Mouse (Mus musculus) embryo, embryonic 10.5 days (tissue): ENCODE measurements around the gene Nek5.

Source experiments
- DNase-seq: peaks from one replicate; pipeline ENCODE4 v3.0.0-alpha.2; 2015; ENCODE audit warnings: low spot score

Gene Nek5

GRCm38 (mm10) chr8:22089226-22089625, 35.6 kb downstream of the Nek5 start:
- DNase-seq, result no peak

DNA sequence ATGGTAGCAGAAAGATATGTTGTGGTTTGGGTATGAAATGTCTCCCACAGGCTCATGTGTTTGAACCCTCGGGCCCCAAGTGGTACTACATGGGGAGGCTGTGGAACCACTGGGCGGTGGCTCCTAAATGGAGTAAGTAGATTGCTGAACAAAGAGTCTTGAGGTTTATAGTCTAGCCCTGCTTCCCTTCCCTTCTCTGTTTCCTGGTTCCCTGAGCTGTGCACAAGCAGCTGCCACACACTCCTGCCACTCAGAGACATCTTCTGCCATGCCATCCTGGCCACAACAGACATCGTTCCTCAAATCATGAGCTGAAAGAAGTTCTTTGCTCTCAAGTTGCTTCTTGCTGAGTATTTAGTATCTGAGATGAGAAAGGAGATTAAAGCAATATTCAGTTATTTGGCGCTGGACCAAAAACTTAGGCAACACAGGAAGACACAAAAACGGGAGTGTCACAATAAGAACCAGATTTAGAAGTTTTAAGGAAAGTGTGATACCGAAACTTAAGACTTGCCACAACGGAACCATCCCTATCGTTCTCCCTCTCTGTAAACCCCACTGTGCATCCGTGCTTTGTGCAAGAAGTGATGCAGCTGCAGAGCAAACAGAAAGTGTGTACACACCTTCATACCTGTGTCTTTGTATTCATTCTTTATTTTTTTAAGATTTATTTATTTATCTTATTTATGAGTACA, 45.4 kb downstream of the Nek5 start:
- DNase-seq, result no peak

DNA sequence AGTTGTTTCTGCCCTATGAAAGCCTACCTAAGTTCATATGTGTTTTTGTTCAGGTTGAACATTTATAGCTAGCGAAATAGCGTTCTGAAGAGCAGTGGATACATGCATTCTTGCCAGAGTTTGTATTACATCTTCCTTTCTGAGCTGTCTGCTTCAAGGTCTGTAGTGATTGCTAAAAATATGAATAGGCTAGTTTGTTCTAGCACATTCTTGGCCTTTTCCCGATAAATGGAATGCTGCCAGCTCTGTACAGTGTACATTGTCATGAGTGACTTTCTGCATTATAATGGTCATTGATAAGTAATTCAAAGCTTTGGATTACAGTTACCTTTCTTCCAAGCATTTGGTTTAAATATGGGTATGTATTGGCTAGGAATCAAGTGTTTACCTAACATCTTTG, 63.7 kb downstream of the Nek5 start:
- no peak for DNase-seq

DNA sequence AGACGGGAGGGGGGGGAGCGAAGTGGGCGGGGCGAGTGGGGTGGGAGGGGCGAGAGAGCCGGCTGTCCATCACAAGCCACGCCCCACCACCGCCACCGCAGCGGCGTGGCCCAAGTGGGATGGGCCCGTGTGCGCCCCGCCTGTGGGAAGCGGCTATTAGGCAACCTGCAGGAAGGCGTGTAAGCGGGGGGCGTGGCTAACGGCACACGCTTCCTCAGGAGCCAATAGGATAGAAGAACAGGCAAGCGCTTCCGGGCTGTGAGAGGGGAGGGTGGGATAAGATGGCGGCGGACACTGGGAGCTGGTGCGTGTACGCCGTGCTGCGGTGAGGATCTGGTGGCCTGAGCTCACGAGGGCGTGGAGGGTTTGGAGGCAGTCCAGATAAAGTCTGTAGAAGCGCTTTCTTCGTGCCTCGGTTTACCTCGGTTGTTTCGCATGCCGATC, 64.4 kb downstream of the Nek5 start, which contains the start of gene Alg11:
TSS of gene Alg11 (plus strand) at position 276 of the 444 bp plus-strand sequence.
- peak; percentile 99 for DNase-seq

DNA sequence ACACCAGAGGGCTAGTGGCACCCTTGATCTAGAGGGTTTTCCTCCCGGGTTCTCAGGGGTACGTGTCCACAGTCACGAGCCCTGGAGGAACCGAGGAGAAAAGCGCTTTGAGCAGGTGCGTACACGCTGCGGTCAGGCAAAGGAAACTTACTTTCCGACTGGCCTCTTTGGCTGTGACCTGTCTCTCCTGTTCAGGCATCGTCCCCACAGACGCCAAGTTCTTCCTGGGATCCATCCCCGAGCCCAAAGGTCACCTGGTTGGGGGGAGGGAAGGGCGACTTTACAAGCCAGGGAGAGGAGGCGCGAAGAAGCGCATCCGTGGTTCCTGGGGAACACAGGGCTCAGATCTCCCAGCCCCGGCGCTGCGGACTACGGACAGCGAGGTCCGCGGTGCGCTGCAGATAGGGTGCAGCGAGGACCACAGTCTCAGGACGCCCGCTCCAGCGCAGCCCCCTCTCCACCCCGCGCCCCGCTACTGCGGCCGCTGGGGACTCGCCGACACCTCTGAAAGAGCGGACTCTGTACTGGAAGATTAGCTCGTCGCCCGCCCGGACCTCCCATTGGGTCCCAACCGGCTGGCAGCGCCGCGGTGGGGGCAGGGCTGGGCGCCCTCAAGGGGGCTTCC, 64.9 kb downstream of the Nek5 start, which contains the start of gene Atp7b:
TSS of gene Atp7b (minus strand) at position 485 of the 625 bp plus-strand sequence.
- DNase-seq, result no peak

DNA sequence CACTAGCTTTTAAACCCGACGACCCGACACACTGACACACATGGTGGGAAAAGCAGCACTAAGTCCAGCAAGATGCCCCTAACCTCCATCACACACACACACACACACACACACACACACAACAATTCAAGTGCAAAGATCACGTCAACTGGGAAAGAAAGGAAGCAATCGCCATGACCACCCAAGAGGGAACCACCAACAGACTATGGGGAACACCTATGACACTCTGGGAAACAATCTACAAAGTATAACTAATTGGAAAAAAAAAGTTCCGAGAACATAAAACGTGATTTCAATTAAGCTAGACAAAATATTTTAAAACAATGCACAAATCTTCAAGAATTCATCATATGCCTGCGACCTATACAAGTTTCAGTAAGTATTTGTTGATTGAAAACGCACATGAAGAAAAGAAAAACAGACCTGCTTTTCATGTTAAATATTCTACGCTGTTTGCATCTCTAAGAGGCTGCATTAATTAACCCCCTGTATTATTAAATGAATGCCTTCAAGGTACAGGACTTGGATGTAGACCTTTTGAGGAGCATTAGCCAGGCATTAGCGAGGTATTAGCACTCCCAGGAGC, 65.6 kb downstream of the Nek5 start:
- DNase-seq, result peak; percentile 23

DNA sequence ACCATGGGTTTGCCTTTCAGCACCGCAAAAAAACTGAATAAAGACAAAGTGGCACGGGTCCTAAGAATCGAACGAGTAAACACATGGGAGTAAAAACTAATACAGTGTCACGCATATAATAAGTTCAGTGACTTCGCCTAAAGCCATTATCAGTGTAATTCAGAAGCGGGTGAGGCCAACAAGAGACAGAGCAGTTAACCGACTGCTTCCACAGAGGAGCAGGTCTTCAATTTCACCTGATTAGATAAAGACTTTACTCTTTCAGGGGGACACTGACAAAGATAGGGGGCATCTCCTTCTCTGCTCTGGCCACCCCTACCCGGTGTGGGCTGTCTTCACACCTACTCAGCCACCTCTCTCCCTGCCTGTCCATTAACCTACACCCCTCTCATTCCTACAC, 66.5 kb downstream of the Nek5 start:
- DNase-seq, result no peak

DNA sequence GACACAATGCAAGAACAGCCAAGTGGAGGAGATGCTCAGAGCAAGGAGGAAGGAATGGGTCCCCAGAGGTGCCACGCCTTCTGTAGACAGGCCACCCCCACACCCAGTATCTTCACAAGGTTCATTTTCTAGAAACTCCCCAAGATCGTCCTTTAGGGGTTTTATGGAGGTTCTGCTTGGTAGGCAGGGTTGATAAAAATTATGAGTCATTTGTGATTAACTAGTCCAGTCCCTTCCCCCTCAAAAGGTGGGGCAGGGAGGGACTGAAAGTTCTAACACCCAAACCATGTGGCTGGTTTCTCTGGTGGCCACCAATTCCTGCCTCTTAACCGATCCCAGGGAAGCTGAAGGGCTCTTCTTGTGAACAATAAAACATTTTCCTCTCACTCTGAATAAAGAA, 68.0 kb downstream of the Nek5 start:
- DNase-seq, result no peak

- DNase-seq, result no peak
These were observed 69.4 kb downstream of the Nek5 start for GRCm38 (mm10) chr8:22055492-22055877.

DNA sequence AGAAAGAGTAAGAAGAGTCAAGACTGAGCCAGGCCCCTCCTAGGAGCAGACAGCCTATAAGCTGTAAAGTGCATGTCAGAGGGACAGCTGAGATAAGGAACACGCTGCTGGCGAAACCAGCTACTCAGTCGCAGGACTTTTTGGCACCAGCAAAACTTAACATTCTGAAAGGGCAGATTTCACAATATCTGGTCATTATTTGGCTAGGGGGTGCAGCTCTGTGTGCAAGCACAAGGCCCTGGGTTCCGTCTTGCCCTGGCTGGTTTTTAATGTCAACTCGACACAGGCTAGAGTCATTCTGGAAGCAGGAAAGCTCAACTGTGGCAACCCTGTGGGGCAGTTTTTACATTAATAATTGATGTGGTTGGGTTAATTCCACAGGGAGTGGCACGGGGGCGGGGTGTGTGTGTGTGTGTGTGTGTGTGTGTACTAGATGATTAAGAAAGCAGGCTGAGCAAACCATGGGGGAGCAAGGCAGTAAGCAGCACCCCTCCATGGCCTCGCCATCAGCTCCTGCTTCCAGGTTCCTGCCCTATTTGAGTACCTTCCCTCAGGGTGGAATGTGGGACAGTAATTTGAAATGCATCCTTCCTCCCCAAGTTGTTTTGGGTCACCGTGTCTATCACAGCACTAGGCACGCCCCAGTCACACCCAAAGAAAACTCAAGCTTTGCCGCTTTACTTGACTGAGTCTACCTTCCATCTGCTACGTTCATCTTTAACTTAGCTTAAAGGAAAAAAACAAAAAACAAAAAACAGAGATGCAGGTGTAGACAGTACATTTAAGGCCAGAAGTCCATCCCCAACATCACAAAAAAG, 70.0 kb downstream of the Nek5 start:
- no peak for DNase-seq

- peak; percentile 73 for DNase-seq
These were observed 77.0 kb downstream of the Nek5 start for GRCm38 (mm10) chr8:22047699-22048464.

DNA sequence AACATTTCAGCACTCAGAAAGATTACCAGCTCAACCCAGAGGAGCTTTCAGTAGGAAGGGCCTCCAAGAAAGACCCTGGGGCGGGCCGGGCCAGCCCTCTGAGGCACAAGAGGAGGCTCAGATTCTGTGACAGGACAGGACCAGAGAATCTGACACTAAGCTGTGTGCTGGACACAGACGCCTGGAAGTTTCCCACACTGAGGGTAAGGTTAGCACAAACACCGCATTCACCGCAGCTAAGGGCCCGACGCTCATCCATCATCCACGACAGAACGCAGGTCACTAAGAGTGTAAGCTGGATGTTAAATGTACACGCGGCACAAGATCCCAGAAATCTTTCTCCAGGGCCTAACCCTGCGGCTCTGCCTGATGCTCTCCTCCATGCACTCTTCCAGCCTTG, 81.1 kb downstream of the Nek5 start:
- peak; percentile 44 for DNase-seq

- DNase-seq, result no peak
These were observed 82.3 kb downstream of the Nek5 start for GRCm38 (mm10) chr8:22042515-22042914.

DNA sequence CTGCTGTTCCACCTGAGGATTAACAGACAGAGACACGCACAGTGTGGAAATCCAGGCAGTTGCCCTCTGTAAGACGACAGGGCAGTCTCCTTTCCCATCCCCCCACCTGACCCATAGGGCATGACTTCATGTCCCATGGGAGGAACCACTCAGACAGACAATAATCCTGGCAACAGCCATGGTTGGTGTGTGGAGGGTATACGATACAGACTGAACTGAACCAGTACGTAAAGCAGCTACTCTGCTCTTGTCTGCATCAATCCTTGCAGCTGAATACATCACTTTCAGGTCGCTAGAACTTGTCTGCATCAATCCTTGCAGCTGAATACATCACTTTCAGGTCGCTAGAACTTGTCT, 84.7 kb downstream of the Nek5 start:
- peak; percentile 16 for DNase-seq

DNA sequence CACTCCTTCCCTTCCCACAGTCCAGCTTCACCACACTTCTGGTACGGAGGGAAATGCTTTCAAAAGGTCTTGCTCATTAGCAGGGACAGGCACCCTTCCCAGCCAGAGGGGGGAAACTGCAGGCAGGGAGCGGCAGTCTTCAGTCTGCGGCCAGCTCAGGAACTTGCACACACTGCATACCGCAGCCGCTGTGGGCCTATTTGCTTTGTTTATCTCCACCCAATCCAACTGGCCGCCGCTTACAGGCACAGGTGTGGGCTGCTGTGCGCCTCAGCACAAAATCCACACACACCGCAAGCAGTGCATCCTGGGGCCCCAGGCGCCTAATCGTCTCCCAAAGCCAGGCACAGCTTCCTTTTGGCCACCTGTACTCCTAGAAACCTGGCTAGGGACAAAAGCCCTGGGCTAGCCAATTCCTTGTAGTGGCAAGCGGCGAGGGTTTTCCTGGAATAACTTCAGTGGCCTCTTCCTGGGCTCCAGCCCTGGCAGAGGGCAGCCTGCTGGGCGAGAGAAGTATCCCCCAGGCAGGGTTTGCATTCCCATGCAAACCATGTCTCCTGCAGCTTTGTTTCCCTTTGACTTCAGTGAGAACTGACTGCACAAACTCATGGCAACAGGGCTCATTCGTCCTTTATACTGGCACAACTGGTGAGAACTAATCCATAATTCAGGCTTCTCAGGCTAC, 85.2 kb downstream of the Nek5 start:
- no peak for DNase-seq

DNA sequence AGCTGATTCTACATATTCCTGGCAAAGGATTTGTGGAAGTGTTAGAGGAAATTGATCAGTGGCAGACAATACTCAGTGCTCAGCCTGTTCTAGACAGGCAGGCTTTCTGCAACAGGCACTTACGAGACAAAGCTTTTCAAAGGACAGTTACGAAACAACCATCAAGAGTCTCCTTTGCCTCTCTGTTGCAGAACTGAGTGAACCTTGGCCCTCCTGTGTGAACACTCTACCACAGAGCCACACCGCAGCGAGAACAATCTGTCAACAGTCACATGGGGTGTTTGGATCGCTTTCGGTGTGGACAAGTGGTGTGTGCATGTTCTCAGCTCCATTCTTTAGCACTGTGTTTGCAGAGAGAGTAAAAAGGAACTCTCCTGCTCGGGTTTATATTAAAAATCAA, 87.8 kb downstream of the Nek5 start:
- no peak for DNase-seq

GRCm38 (mm10) chr8:22036137-22036536, 88.7 kb downstream of the Nek5 start:
- DNase-seq, result no peak

- DNase-seq, result no peak
These were observed 93.9 kb downstream of the Nek5 start for GRCm38 (mm10) chr8:22030990-22031389.

DNA sequence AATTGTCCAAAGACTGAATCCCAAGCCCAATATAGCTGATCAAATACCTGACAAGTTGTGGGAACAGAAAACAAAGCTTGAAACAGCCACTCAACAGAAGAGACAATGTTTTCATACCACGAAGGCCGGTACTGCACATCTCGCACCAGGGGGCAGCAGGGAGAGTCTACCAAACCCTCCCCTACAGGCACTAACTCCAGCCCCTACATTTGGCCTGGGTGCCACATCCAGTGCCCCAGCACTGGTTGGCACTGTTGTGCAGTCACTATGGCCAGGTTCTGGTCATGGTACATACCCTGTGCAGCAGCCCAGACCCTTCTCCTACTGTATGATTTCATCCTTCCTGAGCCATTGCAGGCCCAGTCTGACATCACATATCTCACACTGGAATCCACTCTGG, 95.9 kb downstream of the Nek5 start:
- DNase-seq, result no peak

DNA sequence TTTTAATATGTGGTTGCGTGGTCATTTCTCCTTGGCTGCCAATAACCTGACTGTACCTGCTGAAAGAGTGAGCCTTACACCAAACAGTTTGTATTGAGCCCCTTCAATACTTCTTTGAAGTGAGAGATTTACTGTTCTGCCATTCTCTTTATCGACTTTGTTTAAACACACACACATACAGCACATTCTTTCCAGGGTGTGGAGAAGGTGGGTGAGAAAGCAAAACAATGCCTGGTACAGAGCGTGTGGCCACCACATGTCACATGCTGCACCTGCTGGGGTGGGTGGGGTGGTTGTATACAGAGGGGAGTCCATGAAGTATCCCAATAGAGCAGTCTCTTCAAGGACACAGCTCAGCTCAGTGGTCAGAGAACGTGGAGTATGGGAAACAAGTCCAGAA, 99.6 kb downstream of the Nek5 start:
- DNase-seq, result no peak
